Mouse (Mus musculus) G1E (cell line): ENCODE measurements at regions not wholly inside any gene's neighbourhood (a gene's known extent, or its start where the extent isn't known, plus 50 kb on each side); places are given as distances from the start of the nearest gene placed in this dataset.

Source experiments
- CTCF ChIP-seq: IDR thresholded peaks from 2 replicates; pipeline ENCODE4 v1.5.1; 2012; ENCODE audit warnings: low read depth, low read length, inconsistent platforms, mixed read lengths
- GATA1 ChIP-seq: IDR thresholded peaks from 2 replicates; pipeline ENCODE4 v1.6.1; 2012; ENCODE audit warnings: borderline replicate concordance, low read length, inconsistent platforms, mixed read lengths
- GATA2 ChIP-seq: IDR thresholded peaks from 2 replicates; pipeline ENCODE4 v1.6.1; 2012; ENCODE audit warnings: low read depth, low read length, inconsistent platforms, borderline replicate concordance
- POLR2AphosphoS5 ChIP-seq: IDR thresholded peaks from 2 replicates; pipeline ENCODE4 v1.6.1; 2012; ENCODE audit warnings: low read depth, low read length, inconsistent platforms; ENCODE audit not compliant: insufficient replicate concordance
- TAL1 ChIP-seq: conservative IDR thresholded peaks from 2 replicates; pipeline ENCODE4 v1.6.1; 2012; ENCODE audit warnings: low read depth, low read length, inconsistent platforms, mixed read lengths

DNA sequence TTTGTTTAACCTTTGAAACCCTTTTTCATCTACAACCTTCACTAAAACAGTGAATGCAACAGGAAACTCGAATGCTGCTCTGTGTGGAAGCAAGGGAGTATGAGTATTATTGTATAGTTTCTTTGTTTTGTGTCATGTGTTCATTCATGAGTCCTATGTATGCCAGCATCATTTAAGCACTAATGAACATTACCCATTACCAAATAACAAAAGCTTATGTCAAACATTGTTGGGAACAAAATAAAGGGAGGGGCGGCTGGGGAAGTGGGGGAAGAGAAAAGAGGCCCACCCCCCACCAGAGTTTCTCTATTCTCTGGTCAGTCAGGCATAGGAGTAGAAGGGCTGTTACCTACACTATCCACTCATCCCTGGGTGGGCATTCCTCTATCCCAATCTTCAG is 642.5 kb downstream of the Actr3 start:
- TF ChIP-seq POLR2AphosphoS5: no peak
- no peak for TF ChIP-seq CTCF
- no peak for TF ChIP-seq GATA1
- TF ChIP-seq GATA2: no peak
- TF ChIP-seq TAL1: no peak
